Mouse (Mus musculus) CH12.LX (cell line): Measurements from ENCODE around the gene Hist2h2ac.

ENCODE experiments used
- BHLHE40 ChIP-seq: IDR thresholded peaks from 2 replicates; pipeline ENCODE4 v1.6.1; 2011; ENCODE audit warnings: mild to moderate bottlenecking, low read depth, low read length, improper control_type of control experiment
- CHD2 ChIP-seq: IDR thresholded peaks from 2 replicates; pipeline ENCODE4 v1.6.1; 2011; ENCODE audit warnings: low read length, improper control_type of control experiment
- CTCF ChIP-seq, 2 experiments: IDR thresholded peaks in 1 of 2; conservative IDR thresholded peaks in 1 of 2; 2 replicates each; pipeline ENCODE4 v1.5.1; 2011 to 2012; ENCODE audit warnings: low read depth in 2 of 2, low read length in 2 of 2, improper control_type of control experiment in 1 of 2, inconsistent platforms in 1 of 2, mild to moderate bottlenecking in 1 of 2, moderate library complexity in 1 of 2
- ELF1 ChIP-seq: IDR thresholded peaks from 2 replicates; pipeline ENCODE4 v1.6.1; 2014; ENCODE audit warnings: low read depth, mild to moderate bottlenecking, inconsistent platforms, low read length, improper control_type of control experiment
- EP300 ChIP-seq: IDR thresholded peaks from 2 replicates; pipeline ENCODE4 v1.6.1; 2011; ENCODE audit warnings: low read length, improper control_type of control experiment
- HCFC1 ChIP-seq: IDR thresholded peaks from 2 replicates; pipeline ENCODE4 v1.6.1; 2012; ENCODE audit warnings: low read depth, mild to moderate bottlenecking, inconsistent platforms, low read length, improper control_type of control experiment
- MAFK ChIP-seq: IDR thresholded peaks from 2 replicates; pipeline ENCODE4 v1.6.1; 2011; ENCODE audit warnings: low read length, improper control_type of control experiment; ENCODE audit not compliant: insufficient replicate concordance
- SMC3 ChIP-seq: IDR thresholded peaks from 2 replicates; pipeline ENCODE4 v1.6.1; 2011; ENCODE audit warnings: low read depth, low read length, improper control_type of control experiment

- TF ChIP-seq SMC3 = no peak
- TF ChIP-seq CHD2 = no peak
- no peak for TF ChIP-seq EP300
- TF ChIP-seq HCFC1 = no peak
- no peak for TF ChIP-seq MAFK
- TF ChIP-seq CTCF (conservative IDR thresholded peaks at IDR 0.05 in 1 of 2, IDR thresholded peaks at IDR 0.05 in 1 of 2; ENCODE audit: low read depth in 2 of 2, low read length in 2 of 2) = no peak
- no peak for TF ChIP-seq BHLHE40
- TF ChIP-seq ELF1 = no peak
Observed at GRCm38 (mm10) chr3:96235836-96236235, 15.2 kb upstream of the Hist2h2ac start.
